Mouse (Mus musculus): Measurements from ENCODE around the gene Eva1c. TPM values are rescaled to one million over a fixed set of nuclear protein-coding genes. Genes with fewer than 3 reads are reported as not detected.
A peak's percentile ranks its signal among the peaks of the same experiment; 100 is the strongest.

Eva1c gene
- 1 to 10 TPM; 3.3 to 4.4 (median 3.8) TPM for total RNA-seq (2022)

- DNase-seq (ENCODE audit: low spot score in 2 of 2) = no peak
These were observed at the start of gene Eva1c for GRCm38 (mm10) chr16:90826457-90826856. Eva1c (plus strand) TSS chr16:90826719.

GRCm38 (mm10) chr16:90779783-90780182, 46.7 kb upstream of the Eva1c start:
- no peak for DNase-seq (ENCODE audit: low spot score in 2 of 2)

- DNase-seq (ENCODE audit: low spot score in 2 of 2) = no peak
These were observed 43.2 kb upstream of the Eva1c start for GRCm38 (mm10) chr16:90783302-90783701.

GRCm38 (mm10) chr16:90785257-90785656, 41.3 kb upstream of the Eva1c start:
- DNase-seq (ENCODE audit: low spot score in 2 of 2) = no peak

GRCm38 (mm10) chr16:90788580-90788979, 37.9 kb upstream of the Eva1c start:
- no peak for DNase-seq (ENCODE audit: low spot score in 2 of 2)

- no peak for DNase-seq (ENCODE audit: low spot score in 2 of 2)
These were observed 35.6 kb upstream of the Eva1c start for GRCm38 (mm10) chr16:90790946-90791345.

GRCm38 (mm10) chr16:90792066-90792465, 34.5 kb upstream of the Eva1c start:
- peak in 1 of 2 experiments; percentile 52 for DNase-seq (ENCODE audit: low spot score in 2 of 2)

- DNase-seq (ENCODE audit: low spot score in 2 of 2) = no peak
These were observed 34.0 kb upstream of the Eva1c start for GRCm38 (mm10) chr16:90792500-90792899.

- no peak for DNase-seq (ENCODE audit: low spot score in 2 of 2)
These were observed 31.8 kb upstream of the Eva1c start for GRCm38 (mm10) chr16:90794708-90795107.

GRCm38 (mm10) chr16:90798446-90798845, 28.1 kb upstream of the Eva1c start:
- DNase-seq (ENCODE audit: low spot score in 2 of 2) = no peak

- no peak for DNase-seq (ENCODE audit: low spot score in 2 of 2)
These were observed 27.7 kb upstream of the Eva1c start for GRCm38 (mm10) chr16:90798848-90799247.

- DNase-seq (ENCODE audit: low spot score in 2 of 2) = no peak
These were observed 26.7 kb upstream of the Eva1c start for GRCm38 (mm10) chr16:90799840-90800239.

- no peak for DNase-seq (ENCODE audit: low spot score in 2 of 2)
These were observed 25.3 kb upstream of the Eva1c start for GRCm38 (mm10) chr16:90801251-90801650.

GRCm38 (mm10) chr16:90801928-90802327, 24.6 kb upstream of the Eva1c start:
- DNase-seq (ENCODE audit: low spot score in 2 of 2) = no peak

GRCm38 (mm10) chr16:90804466-90804865, 22.1 kb upstream of the Eva1c start:
- no peak for DNase-seq (ENCODE audit: low spot score in 2 of 2)

GRCm38 (mm10) chr16:90809975-90810715, 16.4 kb upstream of the Eva1c start, which contains the start of gene Urb1:
Urb1 (minus strand) TSS chr16:90810413.
- DNase-seq (ENCODE audit: low spot score in 2 of 2) = peak; percentile 96

- no peak for DNase-seq (ENCODE audit: low spot score in 2 of 2)
These were observed 15.7 kb upstream of the Eva1c start for GRCm38 (mm10) chr16:90810716-90811256.

- DNase-seq (ENCODE audit: low spot score in 2 of 2) = no peak
These were observed 14.4 kb upstream of the Eva1c start for GRCm38 (mm10) chr16:90812086-90812485.

- no peak for DNase-seq (ENCODE audit: low spot score in 2 of 2)
These were observed 6.2 kb upstream of the Eva1c start for GRCm38 (mm10) chr16:90820326-90820725.

GRCm38 (mm10) chr16:90821046-90821697, 5.3 kb upstream of the Eva1c start:
- no peak for DNase-seq (ENCODE audit: low spot score in 2 of 2)

- DNase-seq (ENCODE audit: low spot score in 2 of 2) = no peak
These were observed 4.1 kb upstream of the Eva1c start for GRCm38 (mm10) chr16:90822284-90822935.

GRCm38 (mm10) chr16:90822981-90823380, 3.5 kb upstream of the Eva1c start:
- DNase-seq (ENCODE audit: low spot score in 2 of 2) = no peak
